Mouse (Mus musculus) gastrocnemius, adult 2 months (tissue): Measurements from ENCODE around the gene Pigh. TPM values are rescaled to one million over a fixed set of nuclear protein-coding genes. Genes with fewer than 3 reads are reported as not detected.

Source experiments
- DNase-seq: peaks from one replicate; pipeline ENCODE4 v3.0.0; 2022
- H3K27ac ChIP-seq: fragments of 200-600 bp; 2 replicates; pipeline ENCODE4 v1.8.1; 2022; ENCODE audit warnings: mild to moderate bottlenecking
- H3K4me3 ChIP-seq: fragments of 200-600 bp; 2 replicates; pipeline ENCODE4 v1.8.1; 2022; ENCODE audit warnings: mild to moderate bottlenecking, moderate library complexity
- CTCF ChIP-seq: fragments of 200-600 bp; IDR thresholded peaks from 2 replicates; pipeline ENCODE4 v1.8.1; 2022; ENCODE audit warnings: antibody characterized with exemption, mild to moderate bottlenecking, moderate library complexity
- intact Hi-C: fragments of 180-260 bp; cut with DNase I; formaldehyde crosslinking; loops from one replicate; pipeline ENCODE4 v1.15.1; 2025
- total RNA-seq, 2 experiments: library from RNA; stranded (reverse); gene quantifications; 2 replicates each; pipeline ENCODE4 v1.2.3; 2021

Gene Pigh
- total RNA-seq, 2 experiments from 2014 or later = 2.0 to 2.3 TPM

DNA sequence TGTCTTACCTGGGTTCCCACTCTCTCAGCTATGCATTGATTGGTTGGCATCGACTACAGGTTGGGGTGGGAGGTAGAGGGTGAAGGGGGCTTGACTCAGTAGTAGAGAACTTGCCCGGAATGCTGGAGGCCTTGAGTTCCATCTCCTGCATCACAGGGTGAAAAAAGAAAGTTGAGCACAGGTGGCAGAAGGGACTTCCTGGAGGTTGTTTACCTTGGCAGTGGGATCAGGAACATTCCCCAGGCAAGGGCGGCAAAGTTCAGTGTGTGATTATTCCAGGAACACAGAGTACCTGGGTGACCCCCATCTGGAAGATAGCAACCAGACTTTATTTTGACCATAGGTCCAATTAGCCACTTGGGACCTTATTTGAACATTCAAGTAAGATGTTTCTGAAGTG lies 14.3 kb upstream of the Pigh start:
- intact Hi-C loops = no loop called here
- no peak for TF ChIP-seq CTCF
- Histone ChIP-seq H3K27ac (no peak overlapping the region), H3K4me3 (no peak overlapping the region)
- DNase-seq = no peak

DNA sequence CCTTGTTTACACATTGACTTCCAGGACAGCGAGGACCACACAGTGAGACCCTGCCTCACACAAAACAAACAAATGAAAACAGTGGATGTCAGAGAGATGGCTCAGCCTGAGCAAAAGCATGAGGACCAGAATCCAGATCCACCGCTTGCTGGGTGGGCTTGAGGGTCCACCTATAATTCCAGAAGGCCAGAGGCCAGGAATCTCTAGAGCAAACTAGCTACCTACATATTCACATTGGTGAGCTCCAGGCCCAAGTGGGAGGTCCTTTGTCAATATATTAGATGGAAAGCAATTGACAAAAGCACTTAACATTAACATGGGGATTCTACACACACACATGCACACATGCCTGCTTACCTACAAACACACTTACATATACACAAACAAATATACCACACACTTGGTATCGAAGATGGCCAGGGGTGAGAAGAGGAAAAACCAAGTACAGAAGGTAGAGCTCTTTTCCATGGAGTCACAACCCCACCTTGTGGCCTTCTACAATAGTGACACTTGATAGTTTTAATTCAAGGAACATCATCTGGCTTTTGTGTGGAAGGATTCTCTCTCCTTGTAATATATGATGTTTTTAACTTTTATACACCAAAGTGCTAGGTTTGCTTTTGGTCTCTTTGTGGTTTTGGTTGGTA lies 7.8 kb upstream of the Pigh start:
- intact Hi-C loops = loop anchor here (10.0 kb wide), 1 partner anchor 892 kb away; no protein-coding TSS in a partner anchor
- H3K27ac ChIP-seq = no peak overlapping the region
- peak; percentile 68 for TF ChIP-seq CTCF
- DNase-seq = no peak
- H3K4me3 ChIP-seq = no peak overlapping the region

DNA sequence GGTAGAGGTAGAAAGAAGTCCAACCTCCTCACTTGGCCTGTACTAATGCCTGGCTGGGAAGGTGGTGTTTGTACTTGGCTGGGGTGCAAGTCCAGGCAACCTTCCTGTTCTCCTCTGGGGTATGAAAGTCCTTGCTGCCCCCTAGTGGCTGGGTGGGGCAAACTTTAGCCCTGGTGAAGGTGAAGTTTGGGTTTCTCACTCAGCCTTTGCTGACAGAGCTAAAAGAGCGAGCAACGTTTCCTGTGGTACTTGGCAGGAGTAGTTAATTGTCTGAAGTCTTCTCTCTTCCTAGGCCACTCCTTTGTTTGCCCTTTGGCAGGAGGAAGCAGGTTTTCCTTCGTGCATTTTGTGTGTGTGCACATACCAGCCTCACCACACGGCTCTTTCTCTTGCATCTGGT lies 3.1 kb upstream of the Pigh start:
- H3K4me3 ChIP-seq = no peak overlapping the region
- peak; percentile 77 for TF ChIP-seq CTCF
- peak; percentile 76 for DNase-seq
- intact Hi-C loops = loop anchor here (1.0 to 10.0 kb wide), 3 partner anchors 69 to 888 kb away; no protein-coding TSS in a partner anchor
- H3K27ac ChIP-seq = no peak overlapping the region

DNA sequence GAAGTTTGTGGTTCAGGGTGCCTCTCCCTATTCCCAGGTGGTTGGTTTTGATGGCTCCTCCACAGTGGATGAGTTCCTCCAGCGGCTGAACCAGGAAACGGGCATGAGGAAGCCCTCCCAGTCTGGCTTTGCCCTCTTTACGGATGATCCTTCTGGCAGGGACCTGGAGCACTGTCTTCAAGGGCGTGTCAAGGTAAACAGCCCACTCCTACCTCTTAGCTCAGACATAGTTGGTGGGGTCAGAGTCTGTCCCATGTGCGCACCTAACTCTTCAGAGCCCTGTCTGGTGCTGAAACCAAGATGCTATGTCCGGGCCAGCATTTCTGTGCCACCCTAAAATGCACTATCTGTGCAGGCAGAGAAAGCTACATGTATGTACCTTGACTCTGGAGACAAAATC lies 16.1 kb downstream of the Pigh start:
- Histone ChIP-seq H3K27ac (no peak overlapping the region), H3K4me3 (no peak overlapping the region)
- intact Hi-C loops = no loop called here
- DNase-seq = no peak
- TF ChIP-seq CTCF = no peak

DNA sequence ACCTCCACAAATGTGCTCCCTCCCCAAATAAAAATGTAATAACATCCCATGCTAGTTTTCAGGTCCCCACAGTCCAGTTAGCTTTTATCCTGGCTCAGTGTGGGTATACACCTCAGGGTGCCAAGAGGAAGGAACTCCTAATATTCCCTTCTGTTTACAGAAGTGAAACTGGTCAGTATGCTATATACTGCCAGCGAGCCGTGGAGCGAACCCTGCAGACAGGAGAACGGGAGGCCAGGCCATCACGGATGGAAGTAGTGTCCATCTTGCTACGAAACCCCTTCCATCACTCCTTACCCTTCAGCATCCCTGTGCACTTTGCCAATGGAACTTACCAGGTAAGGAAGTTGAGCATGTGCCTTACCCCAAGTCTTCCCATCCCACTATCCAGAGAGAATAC lies 16.9 kb downstream of the Pigh start:
- intact Hi-C loops = no loop called here
- Histone ChIP-seq H3K4me3 (no peak overlapping the region), H3K27ac (no peak overlapping the region)
- no peak for DNase-seq
- no peak for TF ChIP-seq CTCF

DNA sequence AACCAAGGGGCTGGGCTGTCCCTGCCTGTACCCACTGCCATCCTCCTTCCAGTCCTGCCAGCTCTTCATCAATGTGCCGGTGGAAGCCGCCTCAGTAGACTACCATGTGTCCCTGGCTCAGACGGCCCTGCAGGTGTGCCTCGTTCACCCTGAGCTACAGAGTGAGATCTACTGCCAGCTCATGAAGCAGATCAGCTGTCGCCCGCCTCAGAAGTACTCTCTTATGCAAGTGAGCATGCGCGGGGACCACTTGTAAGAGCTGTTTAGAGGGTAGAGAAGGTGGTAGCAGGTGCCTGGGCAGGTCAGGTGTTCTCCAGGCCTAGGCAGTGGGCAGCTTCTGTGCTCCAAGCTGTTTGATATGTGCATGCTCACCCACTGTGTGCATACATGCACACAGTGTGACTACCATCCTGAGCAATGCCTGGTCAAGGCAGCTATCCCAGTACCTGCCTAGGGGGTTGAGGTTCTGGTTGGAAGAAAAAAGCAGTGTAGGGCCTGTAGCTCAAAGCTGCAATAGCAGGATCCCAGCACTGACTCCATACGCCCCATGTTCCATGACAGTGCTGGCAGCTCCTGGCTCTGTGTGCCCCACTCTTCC lies 18.6 kb downstream of the Pigh start:
- no peak for DNase-seq
- TF ChIP-seq CTCF = no peak
- Histone ChIP-seq H3K27ac (no peak overlapping the region), H3K4me3 (no peak overlapping the region)
- intact Hi-C loops = no loop called here

DNA sequence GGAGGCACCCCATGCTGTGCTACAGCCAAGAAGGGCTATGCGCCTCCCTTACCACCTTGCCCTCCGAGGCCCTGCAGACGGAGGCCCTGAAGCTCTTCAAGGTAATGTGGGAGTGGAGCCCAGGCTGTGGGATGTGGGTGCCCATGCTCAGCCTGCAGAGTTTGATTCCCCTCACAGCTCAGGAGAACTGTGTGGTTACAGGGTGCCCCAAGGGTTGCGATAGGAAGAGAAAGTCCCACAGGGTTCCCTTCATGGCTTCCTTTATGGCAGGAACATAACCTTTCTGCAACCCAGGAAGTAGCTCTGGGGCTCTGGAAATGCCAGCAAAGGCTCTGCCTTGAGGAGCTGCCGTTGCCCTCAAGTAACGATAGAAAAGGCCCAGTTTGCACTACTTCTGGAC lies 19.5 kb downstream of the Pigh start:
- Histone ChIP-seq H3K4me3 (no peak overlapping the region), H3K27ac (no peak overlapping the region)
- TF ChIP-seq CTCF = no peak
- no peak for DNase-seq
- intact Hi-C loops = no loop called here

DNA sequence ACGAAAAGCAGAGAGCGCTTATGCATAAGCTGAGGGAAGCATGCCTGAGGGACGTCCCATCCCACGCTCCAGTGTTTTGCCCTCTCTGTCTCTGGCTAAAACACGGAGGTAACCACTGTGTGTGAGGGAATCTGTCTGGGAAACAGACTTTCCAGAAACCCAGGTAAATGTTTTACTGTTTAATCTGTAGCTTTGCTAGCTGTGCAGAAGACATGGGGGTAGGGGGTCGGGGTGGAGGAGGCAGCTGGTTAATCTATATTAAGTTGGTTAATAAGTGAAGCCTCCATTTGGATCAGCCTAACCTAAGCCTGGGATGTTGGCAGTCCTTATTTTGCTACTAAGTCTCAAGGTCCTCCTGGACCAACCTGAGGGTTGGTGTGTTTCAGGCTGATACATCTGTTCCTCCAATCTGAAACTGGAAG lies 20.3 kb downstream of the Pigh start:
- H3K27ac ChIP-seq = no peak overlapping the region

DNA sequence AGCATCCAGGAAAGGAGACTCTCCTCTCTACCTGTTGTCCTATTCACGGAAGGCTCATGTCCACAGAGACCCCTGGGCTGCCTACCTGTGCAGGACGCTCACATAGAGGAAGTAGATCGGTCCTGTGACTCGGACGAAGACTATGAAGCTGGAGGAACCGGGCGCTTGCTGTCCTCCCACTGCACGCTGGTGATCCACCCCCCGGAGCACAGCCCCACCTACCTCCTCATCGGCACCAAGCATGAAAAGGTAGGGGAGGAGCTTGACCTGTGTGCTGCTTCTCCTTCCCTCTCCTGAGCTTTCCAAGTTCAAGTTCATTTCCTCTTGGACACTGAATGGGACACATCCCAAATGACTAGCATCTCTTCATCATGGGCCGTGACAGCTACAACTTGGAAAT lies 21.1 kb downstream of the Pigh start:
- intact Hi-C loops = no loop called here
- H3K4me3 ChIP-seq = no peak overlapping the region
- no peak overlapping the region for H3K27ac ChIP-seq
- no peak for TF ChIP-seq CTCF
- no peak for DNase-seq

More for the DNA sequence above, 20.3 kb downstream of the Pigh start:
- intact Hi-C loops = no loop called here
- H3K4me3 ChIP-seq = no peak overlapping the region
- TF ChIP-seq CTCF = no peak
- no peak for DNase-seq

DNA sequence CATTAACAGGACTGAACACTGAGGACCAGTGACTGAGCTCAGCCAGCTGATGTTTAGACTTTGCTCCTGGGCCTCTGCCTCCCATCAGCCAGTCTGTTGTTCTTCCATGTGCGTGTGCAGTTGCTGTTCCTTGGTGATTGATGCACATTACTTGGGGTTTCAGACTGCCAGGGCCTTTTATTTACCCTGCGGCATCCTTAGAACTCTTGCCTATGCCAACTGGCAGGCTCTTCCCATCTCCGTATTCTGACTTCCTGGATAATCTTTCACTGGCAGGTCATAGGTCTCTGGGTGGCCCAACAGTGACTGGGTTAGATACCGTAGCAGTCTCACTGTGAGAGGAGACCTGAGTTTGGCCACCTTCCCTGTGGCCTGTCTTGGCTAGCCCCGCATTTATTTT lies 21.9 kb downstream of the Pigh start:
- H3K4me3 ChIP-seq = no peak overlapping the region
- intact Hi-C loops = no loop called here
- peak; percentile 62 for DNase-seq
- no peak for TF ChIP-seq CTCF
- H3K27ac ChIP-seq = no peak overlapping the region

DNA sequence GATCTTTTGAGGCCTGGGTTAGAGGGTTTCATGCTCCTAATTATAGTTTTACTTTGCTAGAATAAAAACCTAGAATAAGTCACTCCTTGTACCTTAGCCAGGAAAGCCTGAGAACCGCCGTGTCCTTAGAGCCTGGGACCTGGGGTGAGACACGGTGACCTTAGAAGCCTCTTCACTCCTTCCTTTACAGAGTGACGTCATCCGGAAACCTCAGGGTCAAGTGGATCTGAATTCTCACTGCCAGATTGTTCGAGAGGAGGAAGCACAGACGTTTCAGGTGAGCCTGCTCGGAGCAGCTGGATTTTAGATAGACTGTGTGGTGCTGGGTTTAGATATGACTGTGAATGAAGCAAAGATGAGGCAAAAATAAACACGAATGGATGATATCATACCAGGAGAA lies 23.0 kb downstream of the Pigh start:
- H3K27ac ChIP-seq = no peak overlapping the region
- intact Hi-C loops = no loop called here

DNA sequence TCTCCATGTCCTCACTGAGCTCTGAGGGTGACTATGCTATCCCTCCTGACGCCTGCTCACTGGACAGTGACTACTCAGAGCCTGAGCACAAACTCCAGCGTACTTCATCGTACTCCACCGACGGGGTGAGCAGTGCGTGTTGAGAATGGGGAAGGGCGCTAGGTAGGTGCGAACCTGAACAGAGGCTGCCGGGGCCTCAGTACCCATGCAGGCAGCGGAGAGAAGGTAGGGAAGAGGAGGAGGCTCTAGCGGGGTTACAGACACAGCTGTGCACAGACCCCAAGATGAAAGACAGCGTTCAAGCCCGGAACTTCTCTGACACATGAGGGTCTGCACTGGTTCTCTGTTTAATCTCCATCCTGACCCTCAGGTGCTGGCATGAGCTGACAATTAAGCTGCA lies 25.0 kb downstream of the Pigh start:
- Histone ChIP-seq H3K4me3 (no peak overlapping the region), H3K27ac (no peak overlapping the region)
- DNase-seq = no peak
- no peak for TF ChIP-seq CTCF
- intact Hi-C loops = no loop called here

More for the DNA sequence above, 23.0 kb downstream of the Pigh start:
- no peak for TF ChIP-seq CTCF
- no peak for DNase-seq
- no peak overlapping the region for H3K4me3 ChIP-seq

DNA sequence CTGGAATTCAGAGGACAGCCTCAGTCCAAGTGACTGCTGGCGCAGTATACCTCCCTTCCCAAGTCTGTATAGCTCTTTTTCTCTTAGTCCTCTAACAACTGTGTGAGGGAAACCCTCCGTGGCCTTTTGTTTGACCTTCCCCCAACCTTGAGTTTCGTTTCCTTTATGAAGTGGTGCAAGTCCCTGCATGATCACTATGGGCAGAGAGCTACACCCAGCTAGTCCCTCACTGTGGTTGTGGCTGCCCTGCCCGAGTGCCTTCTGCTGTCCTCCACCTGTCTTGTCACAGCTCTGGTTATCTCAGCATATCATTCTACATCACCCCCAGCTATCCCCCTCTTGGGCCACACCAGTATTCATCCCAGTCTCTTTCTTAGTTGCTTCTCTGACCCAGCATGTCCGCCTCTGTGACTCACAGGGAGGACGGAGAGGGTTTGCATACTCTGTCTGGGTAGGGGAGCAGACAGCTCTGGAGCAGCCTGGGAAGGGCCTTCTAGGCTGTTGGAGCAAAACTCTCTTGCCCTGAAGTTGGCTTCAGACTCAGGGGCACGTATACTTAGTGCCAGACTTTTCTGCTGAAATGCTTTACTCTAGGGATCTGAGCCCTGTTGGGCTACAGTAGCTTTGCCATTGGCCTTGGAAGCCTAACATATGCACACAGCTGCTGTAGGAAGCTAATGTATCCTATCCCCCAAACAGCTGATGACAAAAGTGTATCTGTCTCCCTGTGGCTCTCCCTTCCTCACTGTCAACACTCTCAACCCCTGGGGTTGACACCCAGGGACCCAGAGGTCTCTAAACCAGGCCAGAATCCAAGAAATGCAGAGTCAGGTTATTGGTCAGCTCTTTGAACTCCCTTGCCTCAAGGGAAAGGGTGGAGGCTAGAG lies 28.4 kb downstream of the Pigh start:
- no peak for DNase-seq
- intact Hi-C loops = no loop called here
- Histone ChIP-seq H3K27ac (no peak overlapping the region), H3K4me3 (no peak overlapping the region)
- TF ChIP-seq CTCF = no peak
